Mouse (Mus musculus): ENCODE measurements around the gene Olfr593. TPM values are rescaled to one million over a fixed set of nuclear protein-coding genes. Genes with fewer than 3 reads are reported as not detected.

Olfr593 gene
- not detected in 2 replicates for polyA plus RNA-seq (2012; ENCODE audit: low replicate concordance)

GRCm38 (mm10) chr7:103211562-103211961 is at the start of gene Olfr593:
Olfr593 (plus strand) TSS chr7:103211862.

GRCm38 (mm10) chr7:103178240-103178639 is 33.4 kb upstream of the Olfr593 start, which contains the start of gene Olfr591:
Olfr591 (minus strand) TSS chr7:103178340.

GRCm38 (mm10) chr7:103184503-103184902 is 27.2 kb upstream of the Olfr593 start, which contains the start of gene Olfr592:
Olfr592 (plus strand) TSS chr7:103184803.

GRCm38 (mm10) chr7:103216696-103217095 is 5.0 kb downstream of the Olfr593 start, which contains the start of gene Olfr594:
Olfr594 (plus strand) TSS chr7:103216996.

GRCm38 (mm10) chr7:103252405-103252804 is 40.7 kb downstream of the Olfr593 start, which contains the start of gene Usp17ld:
Usp17ld (minus strand) TSS chr7:103252505.

Other genes starting within 250 kb of the Olfr593 start
- gene Olfr576, start 249.2 kb upstream of the Olfr593 start, polyA plus RNA-seq (2012; ENCODE audit: low replicate concordance) = not detected in 2 replicates
- not detected in 2 replicates for gene Olfr577, start 235.9 kb upstream of the Olfr593 start, polyA plus RNA-seq (2012; ENCODE audit: low replicate concordance)
- gene Olfr578, start 222.5 kb upstream of the Olfr593 start, polyA plus RNA-seq (2012; ENCODE audit: low replicate concordance) = not detected in 2 replicates
- not detected in 2 replicates for gene Olfr582, start 173.8 kb upstream of the Olfr593 start, polyA plus RNA-seq (2012; ENCODE audit: low replicate concordance)
- gene Olfr583, start 160.6 kb upstream of the Olfr593 start, polyA plus RNA-seq (2012; ENCODE audit: low replicate concordance) = not detected in 2 replicates
- gene Olfr584, start 130.0 kb upstream of the Olfr593 start, polyA plus RNA-seq (2012; ENCODE audit: low replicate concordance) = not detected in 2 replicates
- not detected in 2 replicates for gene Olfr585, start 114.1 kb upstream of the Olfr593 start, polyA plus RNA-seq (2012; ENCODE audit: low replicate concordance)
- not detected in 2 replicates for gene Olfr586, start 86.2 kb upstream of the Olfr593 start, polyA plus RNA-seq (2012; ENCODE audit: low replicate concordance)
- gene Olfr588-ps1, start 71.0 kb upstream of the Olfr593 start, polyA plus RNA-seq (2012; ENCODE audit: low replicate concordance) = not detected in 2 replicates
- not detected in 2 replicates for gene Olfr589, start 55.5 kb upstream of the Olfr593 start, polyA plus RNA-seq (2012; ENCODE audit: low replicate concordance)
- not detected in 2 replicates for gene Olfr591, start 33.5 kb upstream of the Olfr593 start, polyA plus RNA-seq (2012; ENCODE audit: low replicate concordance)
- 0.02 TPM in 1 of 2 replicates, not detected in the other for gene Olfr592, start 27.1 kb upstream of the Olfr593 start, polyA plus RNA-seq (2012; ENCODE audit: low replicate concordance)
- gene Olfr594, start 5.1 kb downstream of the Olfr593 start, polyA plus RNA-seq (2012; ENCODE audit: low replicate concordance) = not detected in 2 replicates
- gene Usp17ld, start 40.6 kb downstream of the Olfr593 start, polyA plus RNA-seq (2012; ENCODE audit: low replicate concordance) = not detected in 2 replicates
- not detected in 2 replicates for gene Olfr596, start 93.8 kb downstream of the Olfr593 start, polyA plus RNA-seq (2012; ENCODE audit: low replicate concordance)
- gene Olfr597, start 104.5 kb downstream of the Olfr593 start, polyA plus RNA-seq (2012; ENCODE audit: low replicate concordance) = not detected in 2 replicates
- not detected in 2 replicates for gene Olfr598, start 111.7 kb downstream of the Olfr593 start, polyA plus RNA-seq (2012; ENCODE audit: low replicate concordance)
- gene Olfr599, start 124.1 kb downstream of the Olfr593 start, polyA plus RNA-seq (2012; ENCODE audit: low replicate concordance) = not detected in 2 replicates
- not detected in 2 replicates for gene Olfr600, start 137.8 kb downstream of the Olfr593 start, polyA plus RNA-seq (2012; ENCODE audit: low replicate concordance)
- not detected in 2 replicates for gene Olfr601, start 150.8 kb downstream of the Olfr593 start, polyA plus RNA-seq (2012; ENCODE audit: low replicate concordance)
- gene Olfr603, start 174.3 kb downstream of the Olfr593 start, polyA plus RNA-seq (2012; ENCODE audit: low replicate concordance) = not detected in 2 replicates
- not detected in 2 replicates for gene Usp17lc, start 203.2 kb downstream of the Olfr593 start, polyA plus RNA-seq (2012; ENCODE audit: low replicate concordance)
- gene Olfr605, start 233.6 kb downstream of the Olfr593 start, polyA plus RNA-seq (2012; ENCODE audit: low replicate concordance) = not detected in 2 replicates
- not detected in 2 replicates for gene Olfr606, start 237.2 kb downstream of the Olfr593 start, polyA plus RNA-seq (2012; ENCODE audit: low replicate concordance)